Mouse (Mus musculus) bone marrow macrophage, adult 2 months (primary cell): ENCODE measurements around the gene Ift22.

Experiments
- CTCF ChIP-seq: IDR thresholded peaks from 2 replicates; pipeline ENCODE4 v1.5.1; 2012; ENCODE audit warnings: low read depth, mild to moderate bottlenecking, low read length, moderate library complexity
- POLR2A ChIP-seq: IDR thresholded peaks from 2 replicates; pipeline ENCODE4 v1.6.1; 2012; ENCODE audit warnings: mild to moderate bottlenecking, low read depth, low read length, borderline replicate concordance

DNA sequence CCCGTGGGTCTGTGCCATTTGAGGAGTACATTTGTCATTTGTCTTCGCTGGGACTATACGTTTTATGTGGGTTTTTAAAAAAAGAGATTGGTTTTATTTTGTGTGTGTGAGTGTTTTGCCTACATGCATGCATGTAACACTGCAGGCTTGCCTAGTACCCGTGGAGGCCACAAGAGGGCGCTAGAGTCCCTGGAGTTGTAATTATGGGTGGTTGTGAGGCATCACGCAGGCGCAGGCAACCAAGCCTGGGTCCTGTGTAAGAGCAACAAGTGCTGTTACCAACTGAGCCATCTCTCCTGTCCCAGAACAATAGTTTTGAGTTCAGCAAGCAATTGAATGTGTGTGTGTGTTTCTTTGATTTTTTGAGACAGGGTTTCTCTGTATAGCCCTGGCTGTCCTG is 31.3 kb downstream of the Ift22 start:
- TF ChIP-seq CTCF (peak; percentile 34), POLR2A (no peak)
